Mouse (Mus musculus): ENCODE results near the gene Ninl.
"Not testable (repeated sequence)": the region's sequence is repeated elsewhere in the genome, so short reads cannot be mapped to it uniquely, and the experiment has no call there.

Ninl gene

DNA sequence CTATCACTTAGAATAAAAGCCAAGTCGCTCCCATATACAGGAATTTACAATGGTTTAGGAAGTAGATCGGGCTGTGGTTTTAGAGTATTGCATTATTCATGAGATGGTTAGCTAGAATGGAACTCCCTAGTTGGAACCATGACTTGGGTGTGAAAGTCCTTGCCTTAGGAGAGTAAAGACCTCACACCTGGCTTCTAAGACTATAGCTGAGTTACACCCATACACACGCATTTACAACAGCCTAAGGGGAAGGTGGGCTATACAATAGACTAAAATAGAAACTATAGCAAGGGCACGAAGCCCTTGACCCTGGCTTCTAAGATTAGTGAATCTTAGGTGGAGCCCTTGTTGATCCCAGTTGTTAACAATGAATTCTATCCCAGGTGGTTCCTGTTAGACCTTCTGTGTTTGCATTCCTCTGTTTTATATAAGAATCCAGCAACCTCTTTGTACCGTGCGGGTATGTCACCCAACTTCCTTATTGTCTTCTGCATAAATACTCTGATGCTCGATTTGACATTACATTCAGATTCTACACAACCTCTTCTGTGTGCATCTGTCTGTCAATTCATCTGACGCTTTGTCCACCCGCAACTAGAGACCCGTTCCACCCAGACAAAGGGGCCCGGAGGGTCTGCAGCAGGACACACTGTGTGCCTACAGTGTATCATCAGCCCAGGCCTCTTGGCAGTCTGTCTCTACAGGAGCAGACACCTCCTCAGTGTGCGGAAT, 91.1 kb downstream of the Ninl start:
- DNase-seq = not testable (repeated sequence)

DNA sequence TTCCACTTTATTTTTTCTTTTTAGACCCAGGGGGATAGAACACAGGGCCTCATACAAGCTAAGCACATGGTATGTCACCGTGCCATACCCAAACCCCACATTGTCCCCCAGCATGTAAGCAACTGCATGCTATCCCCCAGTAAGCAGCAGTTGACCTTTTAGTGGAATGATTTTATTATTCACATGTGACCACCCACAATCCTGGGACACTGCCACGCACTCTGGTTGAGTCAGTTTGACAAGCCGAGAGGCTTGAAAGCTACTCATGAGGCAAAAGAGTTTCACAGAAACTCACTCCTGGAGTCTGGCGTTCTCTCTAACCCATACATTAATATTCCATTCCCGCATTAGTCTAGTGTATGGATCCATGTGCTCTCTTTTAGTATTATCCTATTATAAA, 91.8 kb downstream of the Ninl start:
- peak; percentile 14 to 55 for DNase-seq

DNA sequence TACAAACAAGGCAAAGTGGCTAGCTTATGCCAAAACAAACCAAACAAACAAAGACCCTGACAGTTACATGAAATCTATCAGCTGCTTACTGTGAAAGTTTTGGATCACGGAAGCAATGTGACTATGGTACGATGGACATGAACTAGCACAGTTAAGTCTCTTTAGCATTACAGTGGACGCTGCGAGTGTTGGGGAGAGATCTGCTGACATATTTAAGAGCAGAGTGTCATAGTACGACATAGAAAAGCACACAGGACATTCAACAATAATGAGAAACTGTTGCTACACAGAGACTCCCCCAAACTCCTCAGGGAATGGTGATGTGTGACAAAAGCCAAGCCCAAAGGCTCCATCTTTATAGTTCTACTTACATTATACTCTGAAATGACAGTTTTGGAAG, 95.2 kb downstream of the Ninl start:
- DNase-seq = no peak

DNA sequence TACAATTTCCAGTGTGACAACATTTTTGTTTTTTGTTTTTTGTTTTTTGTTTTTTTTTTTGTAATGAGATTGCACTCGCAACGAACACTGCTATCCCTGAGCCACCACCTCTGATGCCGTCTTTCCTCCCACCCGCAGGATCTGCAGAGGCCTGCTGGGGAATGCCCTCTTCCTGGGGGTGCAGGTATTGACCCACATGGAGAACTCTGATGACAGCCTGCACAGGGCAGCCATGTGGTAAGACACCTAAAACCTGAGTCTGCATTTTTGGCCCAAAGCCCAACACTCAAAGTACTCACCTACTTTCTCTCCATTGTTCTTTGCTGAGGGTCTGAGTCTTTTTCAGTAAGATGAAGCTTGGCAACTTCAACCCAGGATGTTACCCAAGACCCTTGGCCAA, 104.5 kb downstream of the Ninl start:
- no peak for DNase-seq

DNA sequence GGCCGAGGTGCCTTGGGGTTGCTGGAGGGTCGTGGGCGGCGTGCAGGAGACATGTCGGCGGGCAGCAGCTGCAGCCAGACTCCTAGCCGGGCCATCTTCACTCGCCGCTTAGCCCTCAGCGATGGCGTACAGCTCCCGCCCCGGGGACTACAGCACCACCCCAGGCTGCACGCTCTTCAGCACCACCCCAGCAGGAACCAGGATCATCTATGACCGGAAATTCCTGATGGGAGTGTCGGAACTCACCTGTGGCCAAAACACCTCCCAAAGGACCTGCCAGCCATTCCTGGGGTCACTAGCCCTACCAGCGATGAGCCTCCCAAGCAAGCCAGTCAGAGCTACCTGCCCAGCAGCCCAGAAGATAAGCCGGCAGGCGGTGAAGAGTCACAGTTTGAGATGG, 105.7 kb downstream of the Ninl start:
- DNase-seq = no peak

- DNase-seq = peak in 1 of 2 experiments; percentile 49
Observed at GRCm38 (mm10) chr2:150930806-150931205, 108.4 kb downstream of the Ninl start.

DNA sequence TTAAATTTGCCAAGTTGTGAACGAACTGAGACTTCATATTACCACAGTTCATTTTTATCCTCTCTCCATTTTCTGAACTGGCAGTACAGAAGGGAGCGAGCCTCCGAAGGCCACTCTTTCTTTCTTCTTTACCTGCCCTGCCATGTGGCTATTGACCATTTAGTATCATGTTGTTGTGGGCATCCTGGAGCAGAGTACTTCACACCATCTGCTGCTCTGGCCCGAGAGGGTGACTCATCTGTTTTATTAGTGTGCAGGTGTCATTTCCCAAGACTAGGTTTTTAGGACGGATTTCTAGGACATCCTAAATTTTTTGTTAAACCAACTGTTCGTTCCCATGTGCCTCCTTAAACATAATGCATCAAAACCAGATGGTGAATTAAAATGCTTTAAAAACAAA, 110.0 kb downstream of the Ninl start:
- DNase-seq = no peak

- DNase-seq = peak; percentile 56 to 78
Observed at GRCm38 (mm10) chr2:150927038-150927720, 112.0 kb downstream of the Ninl start.

DNA sequence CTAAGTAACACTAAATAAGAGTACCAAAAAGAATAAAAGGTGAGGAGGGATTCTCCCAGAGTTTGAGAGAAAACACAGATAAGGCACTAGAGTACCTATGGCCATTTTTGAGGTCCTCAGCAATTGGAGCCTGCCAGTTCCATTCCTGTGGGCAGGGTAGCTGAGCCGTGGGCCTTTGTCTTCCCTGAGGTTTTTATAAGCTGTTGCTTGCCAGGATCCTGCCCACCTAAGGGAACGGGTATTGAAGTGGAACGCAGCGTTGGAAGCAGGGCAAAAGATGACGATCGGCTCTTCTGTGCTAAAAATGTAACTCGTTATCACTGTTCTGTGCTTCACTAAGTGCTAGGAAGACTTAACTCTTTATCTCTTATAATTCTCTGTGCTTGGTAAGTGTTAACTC, 115.7 kb downstream of the Ninl start:
- no peak for DNase-seq

DNA sequence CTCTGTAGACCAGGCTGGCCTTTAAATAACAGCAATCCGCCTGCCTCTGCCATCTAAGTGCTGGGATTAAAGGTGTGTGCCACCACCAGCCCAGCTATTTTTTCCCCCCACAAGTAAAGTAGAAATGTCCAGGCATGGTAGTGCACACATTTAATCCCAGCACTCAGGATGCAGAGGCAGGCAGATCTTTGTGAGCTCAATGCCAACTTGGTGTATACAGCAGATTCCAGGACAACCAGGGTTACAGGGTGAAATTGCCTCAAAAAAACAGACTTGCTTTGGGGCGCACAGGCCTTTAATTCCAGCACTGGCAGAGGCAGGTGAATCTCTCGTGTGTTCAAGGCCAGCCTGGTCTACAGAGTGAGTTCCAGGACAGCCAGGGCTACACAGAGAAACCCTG, 116.2 kb downstream of the Ninl start:
- DNase-seq = no peak

DNA sequence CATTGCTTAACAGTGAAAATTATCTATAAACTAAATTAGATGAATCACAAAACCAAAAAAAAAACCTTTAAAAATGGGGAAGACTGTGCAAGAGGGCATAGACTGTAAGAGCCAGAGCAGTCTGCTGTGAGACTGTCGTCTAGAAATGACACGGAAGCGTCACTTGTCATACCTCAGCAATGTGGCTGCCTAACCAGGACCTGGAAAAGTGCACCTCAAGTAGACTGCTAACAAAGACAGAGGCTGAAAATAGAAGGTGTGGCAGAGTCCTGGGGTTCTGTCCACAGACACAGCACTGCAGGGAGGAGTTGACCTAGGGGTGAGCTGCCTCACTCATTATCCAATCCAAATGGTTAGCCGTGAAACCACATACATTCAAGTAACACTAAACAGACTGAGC, 117.0 kb downstream of the Ninl start:
- DNase-seq = no peak

GRCm38 (mm10) chr2:150921697-150922096, 117.5 kb downstream of the Ninl start:
- DNase-seq = no peak

GRCm38 (mm10) chr2:150920543-150920942, 118.6 kb downstream of the Ninl start:
- DNase-seq = no peak

- no peak for DNase-seq
Observed at GRCm38 (mm10) chr2:150918720-150919119, 120.5 kb downstream of the Ninl start.

DNA sequence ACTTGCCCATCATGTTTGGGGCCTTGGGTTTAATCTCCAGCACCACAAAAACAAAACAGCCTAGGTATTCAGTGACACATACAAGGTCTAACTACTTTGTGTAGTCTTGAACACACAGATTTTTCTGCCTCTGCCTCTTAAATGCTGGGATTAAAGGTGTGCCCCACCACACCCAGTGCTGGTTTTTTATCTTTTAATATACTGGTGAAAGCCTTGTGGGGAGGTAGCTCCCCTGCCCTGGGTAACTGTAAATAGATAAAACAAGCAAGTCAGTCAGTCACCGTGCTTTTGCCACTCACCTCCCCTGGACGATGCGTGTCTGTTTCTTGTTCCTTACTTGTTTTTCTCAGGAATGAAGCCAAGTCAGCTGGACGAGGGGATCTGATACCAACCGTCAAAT, 123.4 kb downstream of the Ninl start:
- no peak for DNase-seq

GRCm38 (mm10) chr2:150914781-150915515, 124.2 kb downstream of the Ninl start:
- no peak for DNase-seq

- no peak for DNase-seq
Observed at GRCm38 (mm10) chr2:150910295-150910881, 128.8 kb downstream of the Ninl start.

DNA sequence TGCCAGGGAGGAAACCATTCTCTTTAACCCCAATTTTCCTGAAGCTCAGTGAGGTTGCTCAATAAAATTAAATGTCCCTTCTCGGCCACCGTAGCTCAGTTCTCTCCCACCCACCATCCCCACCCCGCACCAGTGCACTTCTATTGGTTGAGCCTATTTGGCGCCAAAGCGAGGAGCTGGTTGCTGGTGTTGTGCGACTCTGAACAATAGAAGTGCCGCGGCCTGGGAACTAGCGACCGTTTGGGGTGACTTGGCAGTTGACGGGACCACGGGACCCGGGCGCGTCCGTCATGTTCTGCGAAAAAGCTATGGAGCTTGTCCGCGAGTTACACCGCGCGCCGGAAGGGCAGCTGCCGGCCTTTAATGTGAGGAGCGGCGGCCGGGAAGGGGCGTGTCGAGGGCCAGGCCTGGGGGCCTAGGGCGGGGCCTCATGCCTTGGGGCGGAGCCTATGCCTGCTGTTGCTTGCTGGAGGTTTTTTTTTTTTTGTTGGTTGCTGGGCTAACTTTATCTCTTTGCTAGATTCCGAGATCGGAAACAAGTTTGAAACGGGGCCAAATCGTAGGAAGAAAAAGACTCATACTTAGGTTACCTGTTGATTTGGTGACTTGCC, 129.6 kb downstream of the Ninl start:
- DNase-seq = peak; percentile 92

GRCm38 (mm10) chr2:150908881-150909280, 130.3 kb downstream of the Ninl start:
- DNase-seq = not testable (repeated sequence)

- no peak for DNase-seq
Observed at GRCm38 (mm10) chr2:150904936-150905450, 134.2 kb downstream of the Ninl start, which contains the start of gene Gins1. Gene Gins1, plus strand, starts transcription at chr2:150905400.

DNA sequence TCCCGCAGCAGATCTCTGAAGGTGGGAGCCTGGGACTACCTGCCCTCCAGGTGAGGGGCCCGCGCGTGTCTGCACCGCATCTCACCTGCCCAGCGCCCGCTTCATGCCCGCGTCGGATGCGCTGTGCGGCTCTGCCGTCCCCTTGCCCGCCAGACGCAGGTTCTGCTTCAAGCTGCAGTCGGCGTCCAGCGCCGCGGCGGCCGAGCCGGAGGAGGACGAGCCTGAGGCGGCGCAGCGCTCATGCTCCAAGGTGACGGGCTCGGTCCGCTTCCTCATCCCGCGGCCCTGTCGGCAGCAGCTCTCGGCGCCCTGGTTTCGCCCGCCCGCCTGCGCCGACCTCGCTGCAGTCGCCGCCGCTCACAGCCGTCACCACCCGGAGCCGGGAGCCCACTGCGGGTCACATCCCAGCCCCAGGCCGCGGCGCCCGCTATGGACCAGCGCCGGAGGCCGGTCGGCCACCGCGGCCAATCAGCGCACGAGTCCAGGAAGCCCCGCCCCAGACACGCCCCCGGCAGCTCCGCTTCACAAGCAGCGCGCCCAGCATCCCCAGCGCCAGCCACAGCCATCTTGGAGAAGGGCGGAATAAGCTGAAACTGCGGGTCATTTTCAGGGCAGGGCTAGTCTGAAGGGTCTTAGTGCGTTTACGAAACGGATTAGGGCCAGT, 134.8 kb downstream of the Ninl start, which contains the start of gene Abhd12:
Gene Abhd12, minus strand, starts transcription at position 470 of the 664 bp plus-strand sequence.
- peak; percentile 98 to 99 for DNase-seq

- DNase-seq = no peak
Observed at GRCm38 (mm10) chr2:150902347-150902746, 136.8 kb downstream of the Ninl start.

Measured in cerebellum, postnatal 14 days (tissue).